Mouse (Mus musculus) naive thymus-derived CD4-positive, alpha-beta T cell, adult 5 months (primary cell): ENCODE data around the gene Cdkn2b. TPM values are rescaled to one million over a fixed set of nuclear protein-coding genes. Genes with fewer than 3 reads are reported as not detected.

Experiments
- polyA plus RNA-seq: library from polyadenylated mRNA; unstranded; fragments of 100-300 nt; shearing (Covaris generic); gene quantifications from one replicate; pipeline ENCODE4 v1.2.1, GENCODE M21; 2017

Cdkn2b gene
- polyA plus RNA-seq = 0.67 TPM

GRCm38 (mm10) chr4:89310491-89311254 is at the start of gene Cdkn2b:
Gene Cdkn2b, minus strand, starts transcription at chr4:89311039.

GRCm38 (mm10) chr4:89294486-89295440 is 16.1 kb downstream of the Cdkn2b start, which contains the start of gene Cdkn2a:
Gene Cdkn2a, minus strand, starts transcription at chr4:89294653.

Other genes starting within 250 kb of the Cdkn2b start
- gene Mtap, start 173.9 kb downstream of the Cdkn2b start, polyA plus RNA-seq = 53.6 TPM
- gene Cdkn2a, start 16.4 kb downstream of the Cdkn2b start, polyA plus RNA-seq = not detected